Mouse (Mus musculus): Measurements from ENCODE around the gene H2-DMb1.
A peak's percentile ranks its signal among the peaks of the same experiment; 100 is the strongest.

H2-DMb1 gene

GRCm38 (mm10) chr17:34196491-34196890 lies 43.6 kb downstream of the H2-DMb1 start:
- DNase-seq (ENCODE audit: low spot score): no peak

- DNase-seq (ENCODE audit: low spot score): peak; percentile 46
Observed at GRCm38 (mm10) chr17:34196941-34197894, 44.3 kb downstream of the H2-DMb1 start, which contains the start of gene Psmb8. Gene Psmb8 (plus strand): TSS chr17:34197721.

DNA sequence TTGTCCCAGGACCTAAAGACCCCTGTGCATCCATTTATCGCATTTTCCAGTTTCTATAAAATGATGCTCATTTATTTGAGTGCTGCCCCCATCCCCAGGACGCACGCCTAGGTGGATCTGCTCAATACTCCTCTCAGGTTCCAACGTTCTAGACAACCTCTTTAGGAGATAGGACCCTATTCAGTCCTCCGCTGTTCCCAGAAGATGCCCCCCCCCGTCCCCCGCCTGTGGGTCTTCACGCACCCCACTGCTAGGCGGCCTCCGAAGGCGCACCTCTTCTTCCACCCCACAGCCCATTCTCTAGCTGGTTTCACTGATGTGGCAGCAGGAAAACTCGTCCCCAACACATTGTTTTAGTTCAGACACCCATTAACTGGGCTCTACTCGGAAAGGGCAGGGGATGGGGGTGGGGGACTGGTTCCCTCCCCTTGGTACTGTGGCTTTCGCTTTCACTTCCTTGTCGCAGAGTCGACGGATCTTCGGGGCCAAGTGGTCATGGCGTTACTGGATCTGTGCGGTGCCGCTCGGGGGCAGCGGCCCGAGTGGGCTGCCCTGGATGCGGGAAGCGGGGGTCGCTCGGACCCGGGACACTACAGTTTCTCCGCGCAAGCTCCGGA lies 45.1 kb downstream of the H2-DMb1 start:
- DNase-seq (ENCODE audit: low spot score): no peak

GRCm38 (mm10) chr17:34198521-34198912 lies 45.6 kb downstream of the H2-DMb1 start:
- DNase-seq (ENCODE audit: low spot score): no peak

DNA sequence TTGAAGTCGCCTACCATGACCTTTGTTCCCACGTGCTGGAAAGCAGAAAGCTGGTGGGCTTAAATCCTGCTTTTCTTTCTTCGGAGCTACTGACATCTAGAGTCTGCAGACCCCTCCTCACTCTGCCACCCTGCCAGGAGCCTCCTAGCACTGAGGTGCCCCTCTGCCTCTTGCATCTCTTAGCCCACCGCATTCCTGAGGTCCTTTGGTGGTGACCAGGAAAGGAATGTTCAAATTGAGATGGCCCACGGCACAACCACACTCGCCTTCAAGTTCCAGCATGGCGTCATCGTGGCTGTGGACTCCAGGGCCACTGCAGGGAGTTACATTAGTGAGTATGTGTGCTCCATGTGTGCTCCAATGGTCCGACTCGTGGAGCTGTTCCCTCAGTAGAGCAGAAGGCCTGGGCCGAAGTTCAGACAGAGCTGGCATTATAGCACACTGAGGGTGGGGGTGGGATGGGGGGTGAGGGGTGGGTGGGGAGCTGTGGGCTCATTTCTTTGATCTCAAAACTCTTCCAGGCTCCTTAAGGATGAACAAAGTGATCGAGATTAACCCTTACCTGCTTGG lies 46.3 kb downstream of the H2-DMb1 start:
- DNase-seq (ENCODE audit: low spot score): no peak

GRCm38 (mm10) chr17:34200047-34200446 lies 47.2 kb downstream of the H2-DMb1 start:
- DNase-seq (ENCODE audit: low spot score): no peak

DNA sequence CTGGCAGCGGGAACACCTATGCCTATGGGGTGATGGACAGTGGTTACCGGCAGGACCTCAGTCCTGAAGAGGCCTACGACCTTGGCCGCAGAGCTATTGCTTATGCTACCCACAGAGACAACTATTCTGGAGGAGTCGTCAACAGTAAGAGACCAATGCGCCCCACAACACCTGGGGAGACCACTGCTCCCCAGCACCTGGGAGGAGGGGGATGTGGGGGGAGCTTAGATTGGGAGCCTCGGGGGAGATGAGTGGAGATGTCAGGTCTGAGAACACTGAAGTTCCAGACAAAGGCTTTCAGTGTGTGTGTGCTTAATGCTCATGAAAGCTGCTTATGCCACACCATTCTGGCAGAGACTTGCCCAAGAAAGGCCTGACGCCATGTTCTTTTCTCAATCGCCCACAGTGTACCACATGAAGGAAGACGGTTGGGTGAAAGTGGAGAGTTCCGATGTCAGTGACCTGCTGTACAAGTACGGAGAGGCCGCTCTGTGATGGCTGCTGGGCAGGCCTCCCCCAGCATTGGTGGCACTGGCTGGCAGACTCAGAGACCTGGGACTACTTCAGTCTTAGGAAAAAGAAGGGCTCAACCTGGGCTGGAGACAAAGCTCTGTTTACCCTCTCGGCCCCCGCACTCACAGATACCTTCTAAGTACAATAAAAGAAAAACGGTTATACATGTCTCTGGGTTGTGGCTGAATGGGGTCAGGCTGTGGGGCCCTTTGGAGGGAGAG lies 48.1 kb downstream of the H2-DMb1 start:
- no peak for DNase-seq (ENCODE audit: low spot score)

DNA sequence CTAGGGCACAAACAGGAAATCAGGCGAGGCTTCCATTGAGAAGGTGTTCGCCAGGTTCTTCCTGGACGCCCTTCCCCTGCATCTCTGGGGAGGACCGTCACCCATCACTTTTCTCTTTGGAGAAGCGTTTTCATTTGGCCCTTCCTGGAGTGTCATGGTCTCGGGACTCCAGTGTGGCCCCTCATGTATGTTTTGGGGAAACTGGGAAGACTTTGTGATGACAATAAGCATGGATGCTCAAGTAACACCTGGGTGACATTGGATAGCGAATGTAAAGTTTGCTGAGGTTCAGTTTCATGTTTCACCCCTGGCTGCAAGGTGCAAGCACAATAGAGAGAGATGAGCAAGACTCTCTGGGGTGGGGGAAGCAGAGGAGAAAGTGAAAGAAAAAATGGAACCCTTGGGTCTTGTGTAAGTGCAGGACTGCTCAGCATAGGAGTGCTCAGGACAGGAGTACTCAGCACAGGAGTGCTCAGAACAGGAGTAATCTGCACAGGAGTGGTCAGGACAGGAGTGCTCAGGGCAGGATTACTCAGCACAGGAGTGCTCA lies 48.7 kb downstream of the H2-DMb1 start:
- no peak for DNase-seq (ENCODE audit: low spot score)

DNA sequence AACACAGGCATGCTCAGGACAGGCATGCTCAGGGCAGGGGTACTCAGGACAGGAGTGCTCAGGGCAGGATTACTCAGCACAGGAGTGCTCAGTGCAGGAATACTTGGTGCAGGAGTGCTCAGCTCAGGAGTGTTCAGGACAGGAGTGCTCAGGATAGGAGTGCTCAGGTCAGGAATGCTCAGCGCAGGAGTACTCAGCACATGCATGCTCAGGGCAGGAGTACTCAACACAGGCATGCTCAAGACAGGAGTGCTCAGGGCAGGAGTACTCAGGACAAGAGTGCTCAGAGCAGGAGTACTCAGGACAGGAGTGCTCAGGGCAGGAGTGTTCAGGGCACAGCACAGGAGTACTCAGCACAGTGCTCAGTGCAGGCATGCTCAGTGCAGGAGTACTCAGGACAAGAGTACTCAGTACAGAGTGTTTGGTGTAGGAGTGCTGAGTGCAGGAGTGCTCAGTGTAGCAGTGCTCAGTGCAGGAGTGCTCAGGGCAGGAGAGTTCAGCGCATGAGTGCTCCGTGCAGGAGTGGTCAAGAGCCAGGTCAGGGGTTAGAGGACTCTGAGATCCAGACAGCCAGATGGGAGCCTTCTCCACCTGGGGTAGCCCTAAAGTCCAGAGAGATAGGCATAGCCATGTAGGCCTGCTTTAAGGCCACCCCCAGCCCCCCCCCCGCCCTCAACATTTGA lies 50.0 kb downstream of the H2-DMb1 start:
- no peak for DNase-seq (ENCODE audit: low spot score)

DNA sequence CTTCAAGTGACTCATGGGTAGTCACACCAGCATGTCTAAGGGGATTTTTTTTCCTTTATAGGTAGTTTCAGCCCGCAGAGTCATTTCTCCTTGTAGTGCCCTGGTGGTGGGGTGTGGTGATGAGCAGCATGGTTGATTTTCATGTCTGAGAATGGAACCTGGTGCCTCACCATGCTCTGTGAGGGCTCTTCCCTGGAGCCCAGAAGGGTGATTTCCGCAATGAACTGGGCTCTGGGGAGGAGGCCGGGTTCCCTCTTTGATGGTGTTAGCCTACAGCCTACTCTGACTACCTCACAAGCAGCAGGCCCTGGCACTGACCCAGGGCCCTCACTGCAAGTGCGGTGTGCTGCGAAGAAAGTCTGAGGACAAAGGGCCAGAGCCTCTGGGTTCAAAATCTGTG lies 50.6 kb downstream of the H2-DMb1 start, which contains the start of gene Tap2:
Gene Tap2, plus strand, starts transcription at position 84 of the 400 bp plus-strand sequence.
- no peak for DNase-seq (ENCODE audit: low spot score)

DNA sequence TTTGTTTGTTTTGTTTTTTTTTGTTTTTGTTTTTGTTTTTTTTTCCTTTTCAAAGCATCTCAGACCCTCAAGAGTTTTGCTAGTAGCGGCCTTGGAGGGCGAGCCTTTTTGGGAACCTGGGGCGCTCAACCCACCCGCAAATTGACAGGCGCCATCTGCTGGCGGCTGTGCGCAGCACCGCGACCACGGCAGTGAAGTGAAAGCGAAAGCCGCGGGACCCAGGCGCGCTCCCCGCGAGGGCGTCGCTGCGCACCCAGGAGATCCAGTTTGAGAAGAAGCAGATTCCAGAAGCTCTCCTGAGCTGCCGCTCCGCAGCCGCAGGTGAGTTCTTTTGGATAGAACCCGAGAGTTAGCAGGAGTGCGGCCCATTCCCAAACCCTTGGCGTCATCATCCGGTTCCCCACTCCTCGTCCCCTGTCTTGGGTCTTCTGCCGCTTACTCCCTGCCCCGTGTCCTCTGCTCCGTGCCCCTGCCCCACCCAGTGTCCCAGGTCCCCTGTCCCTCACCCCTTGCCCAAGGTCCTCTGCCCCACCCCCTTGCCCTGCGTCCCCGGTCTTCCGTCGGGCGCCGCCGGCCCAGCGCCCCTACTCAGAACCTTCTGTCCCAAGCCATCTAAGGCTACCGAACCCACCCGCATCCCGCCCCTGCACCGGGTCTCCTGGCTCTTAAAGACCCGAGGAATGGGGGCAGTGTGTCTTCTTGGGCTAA lies 51.6 kb downstream of the H2-DMb1 start:
- peak; percentile 44 for DNase-seq (ENCODE audit: low spot score)

DNA sequence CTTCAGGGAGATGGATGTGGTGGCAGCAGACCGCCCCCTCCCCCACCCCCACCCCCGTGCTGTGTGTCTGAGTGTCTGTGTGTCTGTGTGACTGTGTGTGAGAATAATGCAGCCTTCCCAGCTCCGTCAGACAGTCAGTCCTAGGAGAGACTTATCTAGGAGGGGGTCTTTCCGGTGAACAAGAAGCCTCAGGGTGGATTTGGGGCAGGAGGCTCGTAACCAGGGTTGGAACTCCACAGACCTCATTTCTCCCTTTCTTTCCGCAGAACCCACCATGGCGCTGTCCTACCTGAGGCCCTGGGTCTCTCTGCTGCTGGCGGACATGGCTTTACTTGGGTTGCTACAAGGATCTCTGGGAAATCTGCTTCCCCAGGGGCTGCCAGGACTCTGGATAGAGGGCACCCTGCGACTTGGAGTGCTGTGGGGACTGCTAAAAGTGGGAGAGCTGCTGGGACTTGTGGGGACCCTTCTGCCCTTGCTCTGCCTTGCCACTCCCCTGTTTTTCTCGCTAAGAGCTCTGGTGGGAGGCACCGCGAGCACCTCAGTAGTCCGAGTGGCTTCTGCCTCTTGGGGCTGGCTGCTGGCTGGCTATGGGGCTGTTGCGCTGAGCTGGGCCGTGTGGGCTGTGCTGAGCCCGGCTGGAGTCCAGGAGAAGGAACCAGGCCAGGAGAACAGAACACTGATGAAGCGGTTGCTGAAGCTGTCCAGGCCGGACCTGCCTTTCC lies 52.3 kb downstream of the H2-DMb1 start:
- no peak for DNase-seq (ENCODE audit: low spot score)

- DNase-seq (ENCODE audit: low spot score): no peak
Observed at GRCm38 (mm10) chr17:34205746-34206176, 52.9 kb downstream of the H2-DMb1 start.

DNA sequence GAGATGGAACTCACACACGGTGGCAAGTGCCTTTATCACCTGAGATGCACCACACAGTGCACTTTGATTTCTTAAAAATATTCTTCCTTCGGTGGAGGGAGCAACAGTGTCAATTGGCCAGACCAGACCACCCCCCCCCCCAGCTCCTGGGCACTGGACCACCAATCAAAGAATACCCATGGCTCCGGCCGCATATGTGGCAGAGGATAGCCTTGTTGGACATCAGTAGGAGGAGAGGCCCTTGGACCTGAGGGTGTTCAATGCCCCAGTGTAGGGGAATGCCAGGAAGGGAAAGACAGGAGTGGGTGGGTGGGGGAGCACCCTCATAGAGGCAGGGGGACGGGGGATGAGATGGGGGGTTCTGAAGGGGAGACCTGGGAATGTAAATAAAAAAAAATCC lies 53.9 kb downstream of the H2-DMb1 start:
- no peak for DNase-seq (ENCODE audit: low spot score)

DNA sequence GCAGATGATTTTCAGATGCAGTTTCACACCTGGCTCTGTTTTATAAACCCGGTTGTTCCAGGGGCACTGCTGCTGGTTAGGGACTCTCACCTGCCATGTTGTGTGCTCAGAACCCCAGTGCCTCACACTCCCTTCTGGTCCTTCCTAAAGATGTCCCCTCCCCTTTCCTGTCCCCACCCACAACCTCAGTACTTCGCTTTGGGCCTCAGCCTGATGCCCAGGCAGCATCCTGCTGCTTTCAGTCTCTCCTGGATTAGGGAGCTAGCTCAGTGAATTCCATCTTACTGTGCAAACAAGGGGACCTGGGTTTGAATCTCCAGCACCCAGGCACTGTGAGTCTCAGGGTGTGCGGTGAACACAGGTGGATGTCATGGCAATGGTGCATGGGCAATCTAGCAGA lies 54.6 kb downstream of the H2-DMb1 start:
- no peak for DNase-seq (ENCODE audit: low spot score)

DNA sequence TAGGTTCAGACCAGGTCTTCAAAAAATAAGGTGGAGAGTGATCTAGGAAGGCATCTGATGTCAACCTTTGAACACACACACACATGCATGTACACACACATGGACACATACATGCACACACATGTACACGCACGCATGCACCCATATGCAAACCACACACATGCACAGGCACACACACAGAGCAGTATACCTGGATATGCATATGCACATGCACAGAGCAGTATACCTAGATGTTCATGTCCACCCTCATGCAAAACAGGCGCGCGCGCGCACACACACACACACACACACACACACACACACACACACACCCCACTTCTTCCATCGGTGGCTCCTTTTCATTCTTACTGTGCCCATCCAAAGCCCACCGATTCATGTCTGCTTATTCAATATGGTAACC lies 55.0 kb downstream of the H2-DMb1 start:
- no peak for DNase-seq (ENCODE audit: low spot score)

DNA sequence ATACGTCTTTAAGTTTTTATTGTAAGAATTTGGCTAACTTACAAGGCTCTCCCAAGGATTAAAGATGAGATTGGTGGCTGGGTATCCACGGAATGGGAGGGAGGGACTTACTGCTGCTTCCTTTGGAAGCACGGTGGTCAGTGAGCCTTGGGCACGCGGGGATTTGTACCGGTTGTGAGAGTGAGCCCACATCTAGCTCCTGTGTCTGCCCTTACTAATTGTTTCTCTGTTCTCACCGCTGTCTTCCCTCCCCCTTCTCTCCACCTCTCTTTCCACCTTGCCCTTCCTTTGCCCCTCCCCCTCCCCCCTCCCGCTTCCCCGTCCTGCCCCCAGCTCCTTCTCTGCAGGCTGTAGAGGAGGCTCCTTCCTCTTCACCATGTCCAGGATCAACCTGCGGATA lies 55.5 kb downstream of the H2-DMb1 start:
- DNase-seq (ENCODE audit: low spot score): no peak

DNA sequence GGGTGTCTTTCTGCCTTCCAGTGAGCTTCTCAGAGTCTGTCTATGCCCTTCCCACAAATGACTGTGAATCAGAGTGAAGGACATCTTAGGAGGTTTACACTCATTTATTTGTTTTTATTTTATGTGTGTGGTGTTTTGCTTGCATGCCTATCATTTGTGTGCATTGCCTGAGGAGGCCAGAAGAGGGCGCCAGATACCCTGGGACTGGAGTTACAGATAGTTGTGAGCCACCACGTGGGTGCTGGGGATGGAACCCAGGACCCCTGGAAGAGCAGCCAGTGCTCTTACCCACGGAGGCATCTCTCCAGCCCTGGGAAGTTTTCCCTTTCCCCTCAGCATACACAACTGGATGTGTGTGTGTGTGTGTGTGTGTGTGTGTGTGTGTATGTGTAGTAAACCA lies 56.8 kb downstream of the H2-DMb1 start:
- DNase-seq (ENCODE audit: low spot score): no peak
